Mouse (Mus musculus) brain, embryonic 14.5 days (tissue): ENCODE measurements at regions not wholly inside any gene's neighbourhood (a gene's known extent, or its start where the extent isn't known, plus 50 kb on each side); places are given as distances from the start of the nearest gene placed in this dataset.

Experiments used
- CTCF ChIP-seq: fragments of 200-500 bp; IDR thresholded peaks from 2 replicates; pipeline ENCODE4 v1.5.1; 2012; ENCODE audit warnings: inconsistent platforms, mild to moderate bottlenecking, moderate library complexity, borderline replicate concordance; ENCODE audit not compliant: insufficient read depth, insufficient read length; ENCODE audit errors: extremely low read depth
- POLR2A ChIP-seq: fragments of 200-500 bp; IDR thresholded peaks from 2 replicates; pipeline ENCODE4 v1.6.1; 2012; ENCODE audit warnings: mild to moderate bottlenecking, inconsistent platforms, borderline replicate concordance; ENCODE audit not compliant: poor library complexity, insufficient read depth, insufficient read length, severe bottlenecking; ENCODE audit errors: extremely low read depth

DNA sequence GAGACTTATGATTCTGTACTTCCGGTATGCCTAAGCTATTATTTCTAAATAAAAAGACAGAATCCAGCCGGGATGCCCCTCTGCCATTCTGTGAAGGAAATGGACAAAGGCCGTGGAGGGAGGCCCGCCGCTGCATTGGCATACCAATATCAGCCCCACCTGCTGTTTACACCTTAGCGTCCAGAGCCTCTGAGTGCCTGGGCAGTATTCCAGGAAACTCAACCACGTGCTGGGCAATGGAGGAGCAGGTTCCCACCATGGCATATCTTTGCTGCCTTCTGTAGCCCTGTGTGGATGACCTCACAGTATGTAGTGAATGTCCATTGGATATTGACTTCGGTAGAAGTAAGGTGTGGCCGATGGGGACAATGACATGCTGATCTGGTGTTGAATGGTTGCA, 97.3 kb upstream of the Epb41l3 start:
- TF ChIP-seq POLR2A = no peak
- TF ChIP-seq CTCF = no peak
